Mouse (Mus musculus): ENCODE results near the gene Draxin. TPM values are rescaled to one million over a fixed set of nuclear protein-coding genes. Genes with fewer than 3 reads are reported as not detected.
A peak's percentile ranks its signal among the peaks of the same experiment; 100 is the strongest.

Draxin gene
- polyA plus RNA-seq, 1 experiment from 2014 or later = 13.2 TPM

- H3K4me1 ChIP-seq (ENCODE audit: control insufficient read depth, insufficient read depth, low read length) = peaks cover 12% of the 10 kb centered on the region
- H3K4me2 ChIP-seq (ENCODE audit: low read depth, low read length) = no peak overlapping the region
- no peak overlapping the region for H3K27ac ChIP-seq (ENCODE audit: low read depth, low read length)
- no peak overlapping the region for H3K9ac ChIP-seq (replicated peaks; ENCODE audit: low read depth, low read length)
- ATAC-seq (ENCODE audit: low read depth) = no peak
- no peak overlapping the region for H3K4me3 ChIP-seq (ENCODE audit: low read depth, low read length)
- WGBS = 10% methylated on average over 7 of the region's 8 CpGs
- H3K36me3 ChIP-seq (ENCODE audit: control insufficient read depth, insufficient read depth, low read length) = no peaks in the 10 kb centered on the region
- no peaks in the 10 kb centered on the region for H3K27me3 ChIP-seq (ENCODE audit: control insufficient read depth, insufficient read depth, low read length)
- H3K9me3 ChIP-seq (ENCODE audit: control insufficient read depth, low read length) = no peaks in the 10 kb centered on the region
Observed at GRCm38 (mm10) chr4:148084261-148084714, 46.2 kb downstream of the Draxin start.

- no peak for ATAC-seq (ENCODE audit: low read depth)
- Histone ChIP-seq H3K9ac (replicated peaks; ENCODE audit: low read depth, low read length) (no peak overlapping the region), H3K9me3 (ENCODE audit: control insufficient read depth, low read length) (no peaks in the 10 kb centered on the region), H3K27me3 (ENCODE audit: control insufficient read depth, insufficient read depth, low read length) (no peaks in the 10 kb centered on the region), H3K4me3 (ENCODE audit: low read depth, low read length) (no peak overlapping the region), H3K4me1 (ENCODE audit: control insufficient read depth, insufficient read depth, low read length) (peaks cover 11% of the 10 kb centered on the region), H3K27ac (ENCODE audit: low read depth, low read length) (no peak overlapping the region), H3K4me2 (ENCODE audit: low read depth, low read length) (no peak overlapping the region), H3K36me3 (ENCODE audit: control insufficient read depth, insufficient read depth, low read length) (no peaks in the 10 kb centered on the region)
- 69% methylated on average over 21 of the region's 21 CpGs for WGBS
Observed at GRCm38 (mm10) chr4:148083176-148083899, 47.2 kb downstream of the Draxin start.

- Histone ChIP-seq H3K36me3 (ENCODE audit: control insufficient read depth, insufficient read depth, low read length) (no peaks in the 10 kb centered on the region), H3K4me1 (ENCODE audit: control insufficient read depth, insufficient read depth, low read length) (peaks cover 3% of the 10 kb centered on the region; the same call in 1 of the 2 replicates), H3K4me3 (ENCODE audit: low read depth, low read length) (no peak overlapping the region), H3K9ac (replicated peaks; ENCODE audit: low read depth, low read length) (no peak overlapping the region), H3K4me2 (ENCODE audit: low read depth, low read length) (no peak overlapping the region), H3K27me3 (ENCODE audit: control insufficient read depth, insufficient read depth, low read length) (no peaks in the 10 kb centered on the region), H3K9me3 (ENCODE audit: control insufficient read depth, low read length) (no peaks in the 10 kb centered on the region), H3K27ac (ENCODE audit: low read depth, low read length) (no peak overlapping the region)
- no peak for ATAC-seq (ENCODE audit: low read depth)
- WGBS = 58% methylated on average over 12 of the region's 12 CpGs
Observed at GRCm38 (mm10) chr4:148082257-148083044, 48.0 kb downstream of the Draxin start.

- Histone ChIP-seq H3K36me3 (ENCODE audit: control insufficient read depth, insufficient read depth, low read length) (no peaks in the 10 kb centered on the region), H3K4me2 (ENCODE audit: low read depth, low read length) (no peak overlapping the region), H3K27ac (ENCODE audit: low read depth, low read length) (no peak overlapping the region), H3K4me3 (ENCODE audit: low read depth, low read length) (no peak overlapping the region), H3K4me1 (ENCODE audit: control insufficient read depth, insufficient read depth, low read length) (no peaks in the 10 kb centered on the region), H3K9me3 (ENCODE audit: control insufficient read depth, low read length) (no peaks in the 10 kb centered on the region), H3K9ac (replicated peaks; ENCODE audit: low read depth, low read length) (no peak overlapping the region), H3K27me3 (ENCODE audit: control insufficient read depth, insufficient read depth, low read length) (no peaks in the 10 kb centered on the region)
- ATAC-seq (ENCODE audit: low read depth) = no peak
- 94% methylated on average over 10 of the region's 10 CpGs for WGBS
Observed at GRCm38 (mm10) chr4:148081201-148081600, 49.3 kb downstream of the Draxin start.

GRCm38 (mm10) chr4:148080597-148080973, 49.9 kb downstream of the Draxin start:
- Histone ChIP-seq H3K4me3 (ENCODE audit: low read depth, low read length) (no peak overlapping the region), H3K9ac (replicated peaks; ENCODE audit: low read depth, low read length) (no peak overlapping the region), H3K4me2 (ENCODE audit: low read depth, low read length) (no peak overlapping the region), H3K4me1 (ENCODE audit: control insufficient read depth, insufficient read depth, low read length) (no peaks in the 10 kb centered on the region), H3K9me3 (ENCODE audit: control insufficient read depth, low read length) (no peaks in the 10 kb centered on the region), H3K27me3 (ENCODE audit: control insufficient read depth, insufficient read depth, low read length) (no peaks in the 10 kb centered on the region), H3K27ac (ENCODE audit: low read depth, low read length) (no peak overlapping the region), H3K36me3 (ENCODE audit: control insufficient read depth, insufficient read depth, low read length) (no peaks in the 10 kb centered on the region)
- ATAC-seq (ENCODE audit: low read depth) = no peak
- WGBS = 79% methylated on average over 1 of the region's 1 CpGs

GRCm38 (mm10) chr4:148079944-148080596, 50.4 kb downstream of the Draxin start:
- Histone ChIP-seq H3K27ac (ENCODE audit: low read depth, low read length) (no peak overlapping the region), H3K9me3 (ENCODE audit: control insufficient read depth, low read length) (no peaks in the 10 kb centered on the region), H3K4me1 (ENCODE audit: control insufficient read depth, insufficient read depth, low read length) (no peaks in the 10 kb centered on the region), H3K4me2 (ENCODE audit: low read depth, low read length) (no peak overlapping the region), H3K27me3 (ENCODE audit: control insufficient read depth, insufficient read depth, low read length) (no peaks in the 10 kb centered on the region), H3K9ac (replicated peaks; ENCODE audit: low read depth, low read length) (no peak overlapping the region), H3K36me3 (ENCODE audit: control insufficient read depth, insufficient read depth, low read length) (no peaks in the 10 kb centered on the region), H3K4me3 (ENCODE audit: low read depth, low read length) (no peak overlapping the region)
- WGBS = 92% methylated on average over 8 of the region's 8 CpGs
- ATAC-seq (ENCODE audit: low read depth) = no peak

GRCm38 (mm10) chr4:148079212-148079611, 51.3 kb downstream of the Draxin start:
- 67% methylated on average over 6 of the region's 6 CpGs for WGBS
- Histone ChIP-seq H3K27me3 (ENCODE audit: control insufficient read depth, insufficient read depth, low read length) (no peaks in the 10 kb centered on the region), H3K4me3 (ENCODE audit: low read depth, low read length) (no peak overlapping the region)

GRCm38 (mm10) chr4:148075881-148076280, 54.6 kb downstream of the Draxin start:
- H3K27me3 ChIP-seq (ENCODE audit: control insufficient read depth, insufficient read depth, low read length) = no peaks in the 10 kb centered on the region
- H3K27ac ChIP-seq (ENCODE audit: low read depth, low read length) = no peak overlapping the region
- no peaks in the 10 kb centered on the region for H3K9me3 ChIP-seq (ENCODE audit: control insufficient read depth, low read length)
- no peak overlapping the region for H3K4me3 ChIP-seq (ENCODE audit: low read depth, low read length)
- 93% methylated on average over 6 of the region's 6 CpGs for WGBS
- H3K4me1 ChIP-seq (ENCODE audit: control insufficient read depth, insufficient read depth, low read length) = no peaks in the 10 kb centered on the region
- no peak overlapping the region for H3K4me2 ChIP-seq (ENCODE audit: low read depth, low read length)
- H3K9ac ChIP-seq (replicated peaks; ENCODE audit: low read depth, low read length) = no peak overlapping the region
- no peak for ATAC-seq (ENCODE audit: low read depth)
- H3K36me3 ChIP-seq (ENCODE audit: control insufficient read depth, insufficient read depth, low read length) = no peaks in the 10 kb centered on the region

More at GRCm38 (mm10) chr4:148079212-148079611, 51.3 kb downstream of the Draxin start:
- no peaks in the 10 kb centered on the region for H3K9me3 ChIP-seq (ENCODE audit: control insufficient read depth, low read length)
- H3K36me3 ChIP-seq (ENCODE audit: control insufficient read depth, insufficient read depth, low read length) = no peaks in the 10 kb centered on the region
- ATAC-seq (ENCODE audit: low read depth) = no peak
- no peak overlapping the region for H3K27ac ChIP-seq (ENCODE audit: low read depth, low read length)
- H3K4me1 ChIP-seq (ENCODE audit: control insufficient read depth, insufficient read depth, low read length) = no peaks in the 10 kb centered on the region
- no peak overlapping the region for H3K9ac ChIP-seq (replicated peaks; ENCODE audit: low read depth, low read length)
- no peak overlapping the region for H3K4me2 ChIP-seq (ENCODE audit: low read depth, low read length)

GRCm38 (mm10) chr4:148075259-148075658, 55.2 kb downstream of the Draxin start:
- Histone ChIP-seq H3K36me3 (ENCODE audit: control insufficient read depth, insufficient read depth, low read length) (no peaks in the 10 kb centered on the region), H3K27ac (ENCODE audit: low read depth, low read length) (no peak overlapping the region), H3K9ac (replicated peaks; ENCODE audit: low read depth, low read length) (no peak overlapping the region), H3K4me1 (ENCODE audit: control insufficient read depth, insufficient read depth, low read length) (no peaks in the 10 kb centered on the region), H3K4me3 (ENCODE audit: low read depth, low read length) (peak overlapping the region; percentile 17), H3K9me3 (ENCODE audit: control insufficient read depth, low read length) (no peaks in the 10 kb centered on the region), H3K4me2 (ENCODE audit: low read depth, low read length) (peak overlapping the region; percentile 42), H3K27me3 (ENCODE audit: control insufficient read depth, insufficient read depth, low read length) (no peaks in the 10 kb centered on the region)
- WGBS = 48% methylated on average over 21 of the region's 21 CpGs
- peak; percentile 52; the same call in 1 of the 2 replicates for ATAC-seq (ENCODE audit: low read depth)
